Mouse (Mus musculus): ENCODE measurements around the gene Cavin3. TPM values are rescaled to one million over a fixed set of nuclear protein-coding genes. Genes with fewer than 3 reads are reported as not detected.

Cavin3 gene
- polyA plus RNA-seq, 1 experiment from 2014 or later = 34.3 TPM

GRCm38 (mm10) chr7:105487104-105487876, 5.2 kb upstream of the Cavin3 start:
- no peak overlapping the region for H3K9ac ChIP-seq (ENCODE audit: low read depth, low read length)
- H3K27ac ChIP-seq (ENCODE audit: low read depth, low read length) = no peak overlapping the region
- ATAC-seq (ENCODE audit: low FRiP score) (no peak), DNase-seq (ENCODE audit: low spot score) (no peak)
- H3K4me3 ChIP-seq (ENCODE audit: low read depth, low read length) = no peak overlapping the region
- no peaks in the 10 kb centered on the region for H3K27me3 ChIP-seq (ENCODE audit: control insufficient read depth, insufficient read depth, low read length)
- no peaks in the 10 kb centered on the region for H3K4me1 ChIP-seq (replicated peaks; ENCODE audit: control insufficient read depth, insufficient read depth, low read length)
- H3K4me2 ChIP-seq (replicated peaks; ENCODE audit: low read depth, low read length) = no peak overlapping the region
- no peaks in the 10 kb centered on the region for H3K9me3 ChIP-seq (ENCODE audit: control insufficient read depth, low read length)
- H3K36me3 ChIP-seq (ENCODE audit: control insufficient read depth, insufficient read depth, low read length) = no peaks in the 10 kb centered on the region
- WGBS = 85% methylated on average over 6 of the region's 6 CpGs

GRCm38 (mm10) chr7:105485029-105485428, 2.9 kb upstream of the Cavin3 start:
- H3K4me3 ChIP-seq (ENCODE audit: low read depth, low read length) = no peak overlapping the region
- H3K27me3 ChIP-seq (ENCODE audit: control insufficient read depth, insufficient read depth, low read length) = no peaks in the 10 kb centered on the region; the same call in 1 of the 2 replicates
- H3K36me3 ChIP-seq (ENCODE audit: control insufficient read depth, insufficient read depth, low read length) = no peaks in the 10 kb centered on the region
- DNase-seq (ENCODE audit: low spot score) (no peak), ATAC-seq (ENCODE audit: low FRiP score) (no peak)
- 72% methylated on average over 5 of the region's 5 CpGs for WGBS
- no peak overlapping the region for H3K9ac ChIP-seq (ENCODE audit: low read depth, low read length)
- H3K27ac ChIP-seq (ENCODE audit: low read depth, low read length) = no peak overlapping the region
- no peaks in the 10 kb centered on the region for H3K9me3 ChIP-seq (ENCODE audit: control insufficient read depth, low read length)
- no peak overlapping the region for H3K4me2 ChIP-seq (replicated peaks; ENCODE audit: low read depth, low read length)
- 0 out of 2 replicates have a peak, but pooled peaks cover 8% of the 10 kb centered on the region for H3K4me1 ChIP-seq (replicated peaks; ENCODE audit: control insufficient read depth, insufficient read depth, low read length)

- peak overlapping the region; percentile 39 for H3K4me3 ChIP-seq (ENCODE audit: low read depth, low read length)
- peak overlapping the region; percentile 72 for H3K9ac ChIP-seq (ENCODE audit: low read depth, low read length)
- no peaks in the 10 kb centered on the region for H3K9me3 ChIP-seq (ENCODE audit: control insufficient read depth, low read length)
- 0 out of 2 replicates have a peak, but pooled peaks cover 8% of the 10 kb centered on the region for H3K4me1 ChIP-seq (replicated peaks; ENCODE audit: control insufficient read depth, insufficient read depth, low read length)
- H3K27ac ChIP-seq (ENCODE audit: low read depth, low read length) = no peak overlapping the region
- no peaks in the 10 kb centered on the region; the same call in 1 of the 2 replicates for H3K27me3 ChIP-seq (ENCODE audit: control insufficient read depth, insufficient read depth, low read length)
- ATAC-seq (ENCODE audit: low FRiP score) (peak; percentile 39), DNase-seq (ENCODE audit: low spot score) (no peak)
- H3K36me3 ChIP-seq (ENCODE audit: control insufficient read depth, insufficient read depth, low read length) = no peaks in the 10 kb centered on the region
- WGBS = 53% methylated on average over 8 of the region's 8 CpGs
- peak overlapping the region; percentile 76 for H3K4me2 ChIP-seq (replicated peaks; ENCODE audit: low read depth, low read length)
Observed at GRCm38 (mm10) chr7:105482426-105482825, 326 bp upstream of the Cavin3 start.

GRCm38 (mm10) chr7:105480561-105481504, 1.3 kb downstream of the Cavin3 start:
- Histone ChIP-seq H3K27me3 (ENCODE audit: control insufficient read depth, insufficient read depth, low read length) (no peaks in the 10 kb centered on the region; the same call in 1 of the 2 replicates), H3K4me3 (ENCODE audit: low read depth, low read length) (peak overlapping the region; percentile 39; the same call in 1 of the 2 replicates), H3K36me3 (ENCODE audit: control insufficient read depth, insufficient read depth, low read length) (no peaks in the 10 kb centered on the region), H3K9me3 (ENCODE audit: control insufficient read depth, low read length) (no peaks in the 10 kb centered on the region), H3K4me1 (replicated peaks; ENCODE audit: control insufficient read depth, insufficient read depth, low read length) (0 out of 2 replicates have a peak, but pooled peaks cover 8% of the 10 kb centered on the region), H3K27ac (ENCODE audit: low read depth, low read length) (0 out of 2 replicates have a peak overlapping the region, but pooled peaks have one; percentile 36), H3K4me2 (replicated peaks; ENCODE audit: low read depth, low read length) (peak overlapping the region; percentile 76), H3K9ac (ENCODE audit: low read depth, low read length) (no peak overlapping the region)
- DNase-seq (ENCODE audit: low spot score) = peak; percentile 9
- 71% methylated on average over 23 of the region's 23 CpGs for WGBS
- no peak for ATAC-seq (ENCODE audit: low FRiP score)

- H3K4me1 ChIP-seq (replicated peaks; ENCODE audit: control insufficient read depth, insufficient read depth, low read length) = 0 out of 2 replicates have a peak, but pooled peaks cover 8% of the 10 kb centered on the region
- no peak overlapping the region for H3K4me3 ChIP-seq (ENCODE audit: low read depth, low read length)
- no peak for ATAC-seq (ENCODE audit: low FRiP score)
- 50% methylated on average over 5 of the region's 5 CpGs for WGBS
- H3K9ac ChIP-seq (ENCODE audit: low read depth, low read length) = no peak overlapping the region
- DNase-seq (ENCODE audit: low spot score) = no peak
- 0 out of 2 replicates have a peak overlapping the region, but pooled peaks have one; percentile 36 for H3K27ac ChIP-seq (ENCODE audit: low read depth, low read length)
- H3K36me3 ChIP-seq (ENCODE audit: control insufficient read depth, insufficient read depth, low read length) = no peaks in the 10 kb centered on the region
- no peaks in the 10 kb centered on the region; the same call in 1 of the 2 replicates for H3K27me3 ChIP-seq (ENCODE audit: control insufficient read depth, insufficient read depth, low read length)
- no peak overlapping the region for H3K4me2 ChIP-seq (replicated peaks; ENCODE audit: low read depth, low read length)
- no peaks in the 10 kb centered on the region for H3K9me3 ChIP-seq (ENCODE audit: control insufficient read depth, low read length)
Observed at GRCm38 (mm10) chr7:105480081-105480480, 2.0 kb downstream of the Cavin3 start.

- Histone ChIP-seq H3K27me3 (ENCODE audit: control insufficient read depth, insufficient read depth, low read length) (no peaks in the 10 kb centered on the region; the same call in 1 of the 2 replicates), H3K4me1 (replicated peaks; ENCODE audit: control insufficient read depth, insufficient read depth, low read length) (0 out of 2 replicates have a peak, but pooled peaks cover 8% of the 10 kb centered on the region), H3K9ac (ENCODE audit: low read depth, low read length) (no peak overlapping the region), H3K4me3 (ENCODE audit: low read depth, low read length) (no peak overlapping the region), H3K4me2 (replicated peaks; ENCODE audit: low read depth, low read length) (no peak overlapping the region), H3K36me3 (ENCODE audit: control insufficient read depth, insufficient read depth, low read length) (no peaks in the 10 kb centered on the region), H3K9me3 (ENCODE audit: control insufficient read depth, low read length) (no peaks in the 10 kb centered on the region), H3K27ac (ENCODE audit: low read depth, low read length) (no peak overlapping the region)
- ATAC-seq (ENCODE audit: low FRiP score) = no peak
- 89% methylated on average over 6 of the region's 6 CpGs for WGBS
- no peak for DNase-seq (ENCODE audit: low spot score)
Observed at GRCm38 (mm10) chr7:105479232-105479631, 2.9 kb downstream of the Cavin3 start.

- no peak overlapping the region for H3K27ac ChIP-seq (ENCODE audit: low read depth, low read length)
- WGBS = 84% methylated on average over 8 of the region's 8 CpGs
- no peaks in the 10 kb centered on the region for H3K9me3 ChIP-seq (ENCODE audit: control insufficient read depth, low read length)
- ATAC-seq (ENCODE audit: low FRiP score) = no peak
- no peaks in the 10 kb centered on the region for H3K36me3 ChIP-seq (ENCODE audit: control insufficient read depth, insufficient read depth, low read length)
- H3K4me1 ChIP-seq (replicated peaks; ENCODE audit: control insufficient read depth, insufficient read depth, low read length) = 0 out of 2 replicates have a peak, but pooled peaks cover 8% of the 10 kb centered on the region
- H3K27me3 ChIP-seq (ENCODE audit: control insufficient read depth, insufficient read depth, low read length) = no peaks in the 10 kb centered on the region; the same call in 1 of the 2 replicates
- no peak overlapping the region for H3K4me2 ChIP-seq (replicated peaks; ENCODE audit: low read depth, low read length)
- H3K4me3 ChIP-seq (ENCODE audit: low read depth, low read length) = no peak overlapping the region
- no peak overlapping the region for H3K9ac ChIP-seq (ENCODE audit: low read depth, low read length)
- DNase-seq (ENCODE audit: low spot score) = no peak
Observed at GRCm38 (mm10) chr7:105478344-105478743, 3.8 kb downstream of the Cavin3 start.

GRCm38 (mm10) chr7:105477841-105478240, 4.3 kb downstream of the Cavin3 start:
- 0 out of 2 replicates have a peak, but pooled peaks cover 8% of the 10 kb centered on the region for H3K4me1 ChIP-seq (replicated peaks; ENCODE audit: control insufficient read depth, insufficient read depth, low read length)
- no peak overlapping the region for H3K4me2 ChIP-seq (replicated peaks; ENCODE audit: low read depth, low read length)
- ATAC-seq (ENCODE audit: low FRiP score) (no peak), DNase-seq (ENCODE audit: low spot score) (peak; percentile 73)
- H3K4me3 ChIP-seq (ENCODE audit: low read depth, low read length) = no peak overlapping the region
- H3K27me3 ChIP-seq (ENCODE audit: control insufficient read depth, insufficient read depth, low read length) = no peaks in the 10 kb centered on the region; the same call in 1 of the 2 replicates
- H3K9ac ChIP-seq (ENCODE audit: low read depth, low read length) = no peak overlapping the region
- 69% methylated on average over 3 of the region's 3 CpGs for WGBS
- no peak overlapping the region for H3K27ac ChIP-seq (ENCODE audit: low read depth, low read length)
- H3K9me3 ChIP-seq (ENCODE audit: control insufficient read depth, low read length) = no peaks in the 10 kb centered on the region
- no peaks in the 10 kb centered on the region for H3K36me3 ChIP-seq (ENCODE audit: control insufficient read depth, insufficient read depth, low read length)

Data from hindbrain, embryonic 11.5 days (tissue).